Mouse (Mus musculus): ENCODE results near the gene Ttc3.

DNA sequence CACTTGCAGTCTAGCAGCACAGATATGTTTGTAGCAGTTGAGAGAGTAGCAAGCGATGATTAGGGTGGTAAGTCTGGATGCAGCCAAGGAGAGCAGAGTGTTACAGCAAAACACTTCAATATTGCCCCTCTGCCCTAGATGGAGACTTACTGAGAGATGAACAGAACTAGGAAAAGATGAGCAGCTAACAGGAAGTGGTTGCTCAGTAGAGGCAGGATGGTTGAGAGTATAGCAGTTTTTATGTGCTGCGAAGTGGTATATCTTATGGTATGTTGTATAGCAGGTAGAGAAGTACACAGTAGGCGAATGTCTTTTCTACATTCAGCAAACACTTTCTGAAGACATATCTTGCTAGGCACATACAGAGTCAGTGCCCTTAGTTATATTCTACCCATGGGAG is 12.9 kb downstream of the Ttc3 start:
- TF ChIP-seq CTCF (IDR thresholded peaks at IDR 0.05; ENCODE audit: low read depth, low read length) (no peak), EP300 (IDR thresholded peaks at IDR 0.05; ENCODE audit: insufficient read depth, low read depth, low read length) (no peak), POLR2A (IDR thresholded peaks at IDR 0.05; ENCODE audit: insufficient read depth, low read length) (no peak)
